Mouse (Mus musculus) lung, postnatal 4 days (tissue): Measurements from ENCODE around the gene Ggnbp2.
"Not testable (repeated sequence)": the region's sequence is repeated elsewhere in the genome, so short reads cannot be mapped to it uniquely, and the experiment has no call there.

Experiments
- DNase-seq, 2 experiments: peaks; one replicate each; pipeline ENCODE4 v3.0.0; 2021

The Ggnbp2 gene

DNA sequence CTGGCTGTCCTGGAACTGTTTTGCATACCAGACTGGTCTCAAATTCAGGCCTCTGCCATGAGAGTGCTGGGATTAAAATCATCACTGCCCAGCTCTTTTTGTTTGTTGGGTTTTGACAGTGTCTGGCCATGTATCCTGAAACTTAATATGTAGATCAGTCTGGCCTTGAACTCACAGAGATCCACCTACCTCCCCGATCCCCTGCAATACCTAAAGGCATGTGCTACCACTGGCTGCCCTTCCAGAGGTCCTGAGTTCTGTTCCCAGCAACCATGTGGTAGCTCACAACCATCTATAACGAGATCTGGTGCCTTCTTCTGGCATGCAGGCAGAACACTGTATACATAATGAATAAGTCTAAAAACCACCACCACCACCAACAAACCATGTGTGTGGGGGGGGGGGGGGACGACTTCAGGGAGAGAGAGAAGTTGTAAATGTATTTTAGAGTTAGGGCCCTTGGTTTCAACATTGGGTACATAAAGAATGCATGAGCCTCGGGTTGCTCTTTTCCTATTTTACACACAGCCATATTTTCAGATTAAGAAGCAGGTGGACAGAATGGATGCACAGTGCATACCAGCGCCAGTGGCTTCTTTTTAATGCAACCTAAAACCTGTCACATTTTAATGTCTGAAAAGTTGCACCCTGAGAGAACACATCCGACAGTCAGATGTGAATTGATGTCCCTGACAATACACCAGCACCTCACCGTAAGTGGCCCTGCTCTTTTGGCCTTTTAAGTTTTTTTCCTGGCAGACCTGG is 8.6 kb upstream of the Ggnbp2 start:
- no peak for DNase-seq

DNA sequence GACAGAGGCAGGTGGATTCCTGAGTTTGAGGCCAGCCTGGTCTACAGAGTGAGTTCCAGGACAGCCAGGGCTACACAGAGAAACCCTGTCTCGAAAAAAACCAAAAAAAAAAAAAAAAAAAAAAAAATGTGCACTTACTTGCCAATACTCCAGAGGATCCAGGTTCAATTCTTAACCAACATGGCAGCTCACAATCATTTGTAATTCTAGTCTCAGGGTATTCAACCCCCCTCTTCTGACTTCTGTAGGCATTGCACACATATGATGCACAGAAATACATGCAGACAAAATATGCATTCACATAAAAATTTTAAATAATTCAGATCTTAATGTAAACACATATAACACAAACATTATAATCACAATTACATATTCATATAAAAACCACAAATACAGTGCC is 5.4 kb upstream of the Ggnbp2 start:
- DNase-seq = not testable (repeated sequence)

DNA sequence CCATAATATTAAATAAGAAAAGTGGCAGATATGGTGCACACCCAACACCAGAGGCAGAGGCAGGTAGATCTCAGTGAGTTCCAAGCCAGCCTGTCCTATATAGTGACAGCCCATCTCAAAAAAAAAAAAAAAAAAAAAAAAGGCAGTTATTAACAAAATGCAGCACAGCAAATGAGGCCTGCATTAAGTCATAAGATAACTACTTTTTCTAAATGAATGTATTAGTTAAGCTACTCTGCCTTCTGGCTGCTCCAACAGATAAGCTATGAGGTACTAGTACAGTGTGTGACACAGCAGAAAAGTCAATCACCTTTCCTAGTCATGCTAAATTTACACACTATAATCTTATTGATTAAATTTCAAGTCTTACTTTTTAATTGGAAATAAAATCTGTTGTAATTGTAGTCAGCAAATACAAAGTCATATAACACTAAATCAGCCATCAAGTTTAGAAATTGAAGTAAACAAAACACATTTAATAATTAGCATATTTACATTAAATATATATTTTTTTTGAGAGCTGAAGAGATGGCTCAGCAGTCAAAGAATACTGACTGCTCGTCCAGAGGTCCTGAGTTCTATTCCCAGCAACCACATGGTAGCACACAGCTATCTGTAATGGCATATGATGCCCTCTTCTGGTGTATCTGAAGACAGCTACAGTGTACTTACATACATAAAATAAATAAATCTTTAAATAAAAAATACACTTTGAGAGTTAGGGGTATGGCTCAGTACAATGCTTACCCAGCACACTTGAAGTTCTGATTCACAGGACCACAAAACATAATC is 2.6 kb upstream of the Ggnbp2 start:
- no peak for DNase-seq

DNA sequence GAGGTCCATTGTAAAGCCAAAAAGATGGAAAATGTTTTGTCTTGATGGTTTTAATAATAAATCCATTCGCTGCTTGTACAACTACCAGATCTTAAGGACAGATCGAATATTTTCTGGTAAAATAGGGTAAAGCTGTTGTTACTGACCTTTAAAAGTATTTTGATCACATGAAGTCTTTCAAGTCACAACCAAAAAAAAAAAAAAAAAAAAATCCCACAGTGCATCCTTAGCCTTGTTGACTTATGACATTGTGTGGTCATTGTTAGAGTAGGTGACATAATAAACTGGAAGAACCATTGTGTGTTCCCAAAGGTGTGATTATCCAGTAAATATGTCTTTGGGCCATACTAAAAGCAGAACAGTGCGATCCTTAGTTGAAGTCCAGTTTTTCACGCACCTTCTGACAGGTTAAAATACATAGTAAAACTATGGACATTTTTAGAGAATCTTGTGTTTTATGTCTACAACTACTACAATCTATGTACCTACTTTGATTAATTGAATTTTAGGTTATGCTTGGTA is 992 bp upstream of the Ggnbp2 start:
- no peak for DNase-seq

DNA sequence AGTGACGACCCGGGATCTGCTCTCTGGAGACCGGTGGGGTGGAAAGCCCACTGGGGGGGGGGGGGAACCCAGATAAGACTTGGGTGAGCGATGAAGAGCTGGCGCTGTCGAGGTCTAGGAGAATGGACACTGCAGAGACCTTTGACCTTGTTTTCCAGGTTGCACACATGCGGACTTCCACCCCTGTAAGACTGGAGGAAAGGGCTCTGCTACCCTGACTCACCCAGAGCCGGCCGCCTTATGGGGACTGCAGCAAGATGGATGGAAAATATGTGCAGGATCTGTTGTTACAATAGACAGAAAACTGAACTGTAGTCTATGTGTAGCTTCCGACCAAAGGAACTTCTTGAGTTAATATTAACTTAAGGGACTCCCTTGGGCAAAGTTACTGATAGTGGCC is 429 bp upstream of the Ggnbp2 start:
- DNase-seq = no peak

DNA sequence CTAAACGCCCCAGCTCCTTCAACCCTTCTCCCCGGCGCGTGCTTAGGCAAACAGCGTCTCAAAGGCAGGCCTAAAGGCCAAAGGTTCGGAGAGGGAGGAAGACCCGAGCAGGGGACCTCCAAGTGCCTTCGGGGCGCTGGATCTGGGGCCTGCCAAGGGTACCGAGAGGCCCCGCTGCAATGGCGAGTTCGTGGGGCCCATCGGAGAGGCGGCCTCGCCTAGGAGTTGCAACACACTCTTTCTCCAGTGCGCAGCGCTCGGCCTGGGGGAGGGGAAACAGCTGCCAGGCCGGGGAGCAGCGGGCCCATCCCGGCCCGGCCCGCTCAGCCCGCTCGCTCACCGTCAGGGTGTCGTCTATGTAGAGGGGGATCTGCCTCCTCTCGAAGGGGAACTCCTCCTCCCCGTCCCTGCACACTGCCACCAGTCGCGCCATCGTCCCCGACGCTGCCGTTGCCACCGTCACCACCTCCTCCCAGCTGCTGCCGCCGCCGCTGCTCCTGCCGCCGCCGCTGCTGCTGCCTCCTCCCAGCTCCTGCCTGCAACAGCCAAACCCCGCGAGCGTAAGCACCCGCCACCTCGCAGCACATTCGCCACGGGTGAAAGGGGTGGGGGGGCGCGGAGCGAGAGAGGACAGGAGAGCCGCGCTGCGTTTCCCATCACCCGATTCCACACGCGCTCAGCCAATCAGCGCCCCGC is 932 bp downstream of the Ggnbp2 start:
- DNase-seq = peak; percentile 97 to 98

DNA sequence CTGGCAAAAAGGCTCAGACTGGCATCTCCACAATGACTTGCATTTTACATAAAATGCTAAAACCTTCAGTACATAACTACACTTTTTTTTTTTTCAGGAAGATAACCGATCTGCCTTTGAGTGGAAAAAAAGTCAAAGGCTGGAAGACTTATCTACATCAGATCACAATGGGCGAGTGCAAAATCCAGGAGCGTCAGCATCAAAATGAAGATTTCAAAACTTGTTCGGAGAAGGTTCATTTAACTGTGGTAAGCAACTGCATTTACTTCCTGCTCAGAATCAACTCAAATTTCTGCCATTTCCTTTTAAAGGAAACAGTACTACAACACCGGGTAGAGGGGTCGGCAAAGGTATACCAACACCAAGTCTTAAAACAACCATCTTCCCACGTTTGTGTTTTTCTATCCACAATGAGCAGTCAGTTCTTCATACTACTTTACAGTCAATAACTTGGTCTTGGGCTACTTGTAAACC is 1.8 kb downstream of the Ggnbp2 start:
- no peak for DNase-seq

DNA sequence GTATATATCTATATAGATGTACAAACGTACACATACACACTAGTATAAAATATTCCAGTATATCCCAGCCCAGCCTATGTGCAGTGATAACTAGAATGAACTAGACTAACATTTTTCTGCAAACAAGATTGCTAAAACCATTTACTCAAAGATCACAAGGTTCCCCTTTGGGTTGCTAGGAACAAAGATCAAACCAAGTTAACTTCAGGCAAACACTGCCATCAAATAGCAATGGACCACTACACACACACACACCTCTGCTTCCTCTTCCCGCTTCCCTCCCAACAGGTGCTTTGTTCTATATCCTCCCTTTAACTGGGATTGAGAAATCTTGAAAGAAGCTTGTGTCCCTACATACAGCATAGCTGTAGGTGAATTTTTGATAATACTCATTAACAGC is 3.0 kb downstream of the Ggnbp2 start:
- DNase-seq = no peak

DNA sequence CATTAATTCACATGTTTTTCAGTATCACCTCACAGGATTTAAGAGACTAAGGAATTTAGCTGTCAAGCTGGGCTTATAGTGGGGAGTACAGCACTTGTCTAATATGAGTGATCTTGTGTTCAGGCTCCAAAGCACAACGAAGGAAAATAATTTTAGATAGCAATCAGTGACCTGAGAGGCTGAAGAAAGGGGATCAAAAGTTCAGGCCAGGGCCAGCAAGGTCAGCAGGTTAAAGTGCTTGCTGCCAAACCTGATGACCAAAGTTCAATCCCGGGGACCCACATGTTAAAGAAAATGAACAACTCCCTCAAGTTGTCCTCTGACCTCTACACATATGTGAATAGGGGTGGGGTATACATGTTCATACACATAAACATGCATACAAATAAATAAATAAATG is 5.3 kb downstream of the Ggnbp2 start:
- DNase-seq = no peak

DNA sequence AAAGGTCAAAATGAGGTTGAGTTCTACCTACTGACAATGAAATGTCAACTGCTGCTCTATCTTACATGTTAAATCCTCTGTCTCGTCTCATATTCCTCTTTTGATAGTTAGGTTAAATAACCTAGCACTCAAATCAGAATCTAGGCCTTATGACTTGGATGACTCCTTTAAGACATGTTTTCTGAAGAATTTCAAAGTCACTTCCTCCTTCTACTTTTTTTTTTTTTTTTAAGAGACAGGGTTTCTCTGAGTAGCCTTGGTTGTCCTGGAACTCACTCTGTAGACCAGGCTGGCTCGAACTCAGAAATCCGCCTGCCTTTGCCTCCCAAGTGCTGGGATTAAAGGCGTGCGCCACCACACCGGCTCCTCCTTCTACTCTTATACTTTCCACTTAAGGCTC is 15.3 kb downstream of the Ggnbp2 start:
- no peak for DNase-seq

DNA sequence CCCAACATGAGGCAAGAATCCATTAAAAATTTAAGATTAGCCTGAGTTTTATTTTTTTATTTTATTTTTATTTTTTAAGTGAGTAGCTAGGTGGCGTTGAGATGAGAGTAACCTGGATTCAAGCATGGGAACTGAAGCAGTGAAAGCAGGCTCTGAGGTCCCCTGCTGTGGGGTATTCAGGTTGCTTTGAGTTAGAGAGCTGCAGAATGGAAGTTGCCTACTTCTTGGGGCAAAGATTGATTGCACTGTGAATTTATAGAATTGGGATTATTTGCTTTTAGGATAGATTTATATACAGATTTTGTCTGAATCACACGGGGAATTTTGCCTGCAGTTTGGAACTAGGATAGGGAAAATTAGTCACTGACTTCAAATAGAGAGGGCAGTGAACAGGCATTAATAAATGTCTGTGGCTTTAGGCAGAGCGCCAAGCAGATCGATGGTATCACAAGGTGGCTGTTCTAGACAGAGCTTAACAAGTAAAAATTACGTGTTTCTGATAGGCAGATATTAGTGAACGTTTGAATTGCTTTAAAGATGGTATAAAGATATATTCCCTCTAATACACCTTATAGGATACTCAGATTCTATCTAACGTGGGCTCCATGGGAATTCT is 23.0 kb downstream of the Ggnbp2 start:
- no peak for DNase-seq

DNA sequence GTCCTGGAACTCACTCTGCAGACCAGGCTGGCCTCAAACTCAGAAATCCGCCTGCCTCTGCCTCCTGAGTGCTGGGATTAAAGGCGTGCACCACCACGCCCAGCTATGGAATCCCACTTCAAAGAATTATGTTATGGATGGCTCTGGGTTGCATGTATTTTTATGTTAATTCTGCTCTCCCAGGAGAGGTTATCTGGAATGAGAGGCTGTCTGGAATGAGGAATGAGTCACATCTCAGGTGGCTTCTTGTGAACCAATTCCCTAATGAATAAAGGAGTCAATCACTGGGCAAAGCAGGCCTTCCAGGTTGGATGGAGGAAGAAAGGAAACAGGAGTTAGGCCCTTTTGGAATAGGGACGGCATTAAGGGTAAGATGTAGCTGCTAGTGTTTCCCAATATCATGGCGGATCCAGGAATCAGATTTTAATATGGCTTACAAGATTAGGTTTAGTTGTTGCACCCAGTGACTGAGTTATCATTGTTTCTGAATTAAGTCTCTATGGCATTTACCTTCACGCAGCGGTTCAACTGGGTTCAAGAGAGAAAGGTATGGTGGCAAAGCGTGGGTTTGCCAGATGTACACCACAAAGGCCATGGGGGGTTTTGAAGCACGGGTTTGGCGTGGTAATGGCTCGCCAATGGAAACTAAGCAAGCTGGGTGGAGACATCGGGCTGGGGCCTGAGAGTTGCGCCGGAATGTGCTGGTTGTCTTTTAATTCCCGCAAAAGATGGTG is 23.7 kb downstream of the Ggnbp2 start:
- no peak for DNase-seq

DNA sequence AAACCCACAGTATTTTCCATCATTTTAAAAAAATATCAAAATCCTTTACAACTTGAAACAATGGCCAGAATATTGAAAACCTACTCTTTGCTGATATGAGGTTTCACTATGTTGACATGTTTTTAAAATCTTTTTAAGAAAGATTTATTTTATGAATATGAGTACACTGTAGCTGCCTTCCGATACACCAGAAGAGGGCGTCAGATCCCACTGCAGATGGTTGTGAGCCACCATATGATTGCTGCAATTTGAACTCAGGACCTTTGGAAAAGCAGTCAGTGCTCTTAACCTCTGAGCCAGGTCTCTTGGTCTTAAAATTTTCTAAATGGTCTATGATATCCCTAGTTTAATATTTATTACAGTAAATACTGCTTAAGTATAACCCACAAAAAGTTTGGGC is 31.3 kb downstream of the Ggnbp2 start:
- no peak for DNase-seq

DNA sequence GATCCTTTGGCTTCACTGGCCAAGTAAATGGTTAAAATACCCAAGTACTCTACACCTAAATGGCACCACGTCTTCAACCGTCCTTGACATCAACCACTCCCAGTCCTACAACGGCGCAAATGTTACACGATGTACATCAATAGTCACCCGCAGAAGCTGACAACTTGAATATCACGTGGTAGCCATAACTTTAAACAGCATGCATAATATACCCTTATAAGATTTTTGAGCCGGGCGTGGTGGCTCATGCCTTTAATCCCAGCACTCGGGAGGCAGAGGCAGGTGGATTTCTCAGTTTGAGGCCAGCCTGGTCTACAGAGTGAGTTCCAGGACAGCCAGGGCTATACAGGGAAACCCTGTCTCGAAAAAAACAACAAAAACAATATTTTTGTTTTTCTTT is 41.1 kb downstream of the Ggnbp2 start:
- DNase-seq = not testable (repeated sequence)

DNA sequence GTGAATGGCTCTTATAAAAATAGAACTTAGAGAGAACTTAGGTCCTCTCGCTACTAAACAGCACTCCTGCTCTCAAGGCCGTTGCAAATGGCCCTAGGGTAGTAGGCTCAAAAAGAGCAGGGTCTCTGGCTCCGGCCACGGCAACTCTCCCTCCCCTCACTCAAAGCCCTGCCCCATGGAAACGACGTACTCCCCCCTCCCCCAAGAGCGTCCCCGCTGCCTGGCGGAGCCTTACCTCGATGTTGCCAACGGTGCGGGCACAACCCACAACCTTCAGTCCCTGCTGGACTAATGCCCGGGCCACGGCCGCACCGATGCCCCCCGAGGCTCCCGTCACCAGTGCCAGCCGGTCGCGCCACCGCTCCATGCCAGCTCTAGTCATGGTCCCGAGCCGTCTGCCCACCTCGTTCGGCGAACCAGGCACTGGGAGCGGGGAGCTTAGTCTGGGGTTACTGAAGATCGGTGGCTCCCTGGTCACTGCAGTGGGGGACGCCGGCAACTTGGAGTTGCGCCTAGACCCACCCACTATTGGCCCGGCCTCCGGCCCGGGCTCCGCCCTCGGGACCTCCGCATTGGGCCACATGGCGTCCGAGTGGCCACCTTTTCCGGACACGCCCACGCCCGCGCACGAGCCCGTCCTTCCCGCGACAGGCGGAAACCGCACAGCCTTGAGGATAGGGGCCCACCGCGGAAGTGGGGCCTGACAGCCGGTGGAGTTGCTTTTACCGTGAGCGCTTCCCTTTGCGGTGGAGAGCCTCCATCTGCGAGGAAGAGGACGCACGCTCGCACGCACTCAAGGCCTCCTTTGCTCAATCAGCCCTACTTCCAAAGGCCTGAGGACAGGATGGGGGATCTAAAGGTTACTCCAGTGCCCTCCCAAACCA is 41.9 kb downstream of the Ggnbp2 start, which contains the start of gene Dhrs11:
Gene Dhrs11 (minus strand): TSS at position 479 of the 884 bp plus-strand sequence.
- peak; percentile 96 to 97 for DNase-seq

DNA sequence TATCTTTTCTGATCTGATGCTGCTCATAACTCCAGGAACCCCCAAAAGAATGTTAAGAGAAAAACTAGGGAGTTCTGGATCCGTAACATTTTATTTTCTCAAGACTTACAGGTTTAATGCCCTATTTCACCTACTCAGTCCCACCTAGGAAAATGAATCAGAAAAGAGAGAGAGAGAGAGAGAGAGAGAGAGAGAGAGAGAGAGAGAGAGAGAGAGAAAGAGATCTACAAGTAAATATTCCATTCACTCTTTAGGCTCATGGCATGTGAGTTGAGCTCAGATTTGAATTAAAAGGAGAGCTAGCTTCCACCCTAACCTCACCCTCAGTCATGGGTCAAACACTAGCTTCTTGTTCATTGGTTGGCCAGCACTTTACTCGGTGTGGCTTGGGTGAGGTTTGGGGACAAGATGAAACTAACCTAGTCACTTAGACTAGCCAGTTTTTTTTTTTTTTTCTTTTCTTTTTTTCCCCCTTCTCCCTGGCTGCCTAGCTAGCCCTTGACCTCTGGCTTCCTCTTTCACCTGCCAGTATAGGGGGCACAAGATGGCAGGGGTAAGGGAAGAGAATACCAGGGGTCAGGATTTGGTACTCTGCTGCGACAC is 42.6 kb downstream of the Ggnbp2 start:
- no peak for DNase-seq

DNA sequence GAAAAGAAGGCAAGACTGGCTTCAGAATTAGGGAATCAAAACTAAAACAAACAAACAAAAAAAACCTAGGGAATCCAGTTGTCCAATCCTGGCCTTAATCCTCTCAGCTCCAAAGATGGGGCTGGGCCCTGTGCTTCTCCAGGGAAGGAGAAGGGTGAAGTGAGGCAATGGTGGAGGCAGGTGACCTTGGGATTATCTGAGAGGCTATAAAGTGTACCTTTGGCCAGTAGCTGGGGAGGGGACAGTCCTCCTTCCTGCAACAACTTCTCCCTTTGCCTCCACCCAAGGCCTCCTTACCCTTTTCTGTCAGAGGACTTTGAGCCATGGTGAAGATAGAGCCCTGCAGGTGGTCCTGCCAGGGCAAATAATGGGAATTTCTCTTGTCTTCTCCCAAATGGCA is 43.1 kb downstream of the Ggnbp2 start:
- no peak for DNase-seq

DNA sequence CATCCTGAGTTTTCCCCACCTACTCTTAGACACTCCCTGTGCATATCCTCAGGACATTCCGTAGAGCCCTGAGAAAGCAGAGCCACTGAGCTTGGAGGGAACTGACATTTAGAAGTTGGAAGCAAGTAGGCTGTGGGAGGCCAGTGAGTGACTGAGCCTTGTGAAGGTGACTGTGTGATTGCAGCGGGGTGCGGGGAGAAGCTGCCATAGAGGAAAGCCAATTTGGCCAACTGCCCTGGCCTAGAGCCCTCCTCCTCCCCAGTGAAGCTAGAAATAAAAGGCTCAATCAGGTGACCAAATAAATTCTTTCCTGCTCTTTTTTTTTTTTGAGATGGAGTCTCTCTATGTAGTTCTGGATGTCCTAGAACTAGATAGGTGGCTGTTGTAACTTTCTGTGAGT is 44.4 kb downstream of the Ggnbp2 start:
- DNase-seq = peak in 1 of 2 experiments; percentile 55

DNA sequence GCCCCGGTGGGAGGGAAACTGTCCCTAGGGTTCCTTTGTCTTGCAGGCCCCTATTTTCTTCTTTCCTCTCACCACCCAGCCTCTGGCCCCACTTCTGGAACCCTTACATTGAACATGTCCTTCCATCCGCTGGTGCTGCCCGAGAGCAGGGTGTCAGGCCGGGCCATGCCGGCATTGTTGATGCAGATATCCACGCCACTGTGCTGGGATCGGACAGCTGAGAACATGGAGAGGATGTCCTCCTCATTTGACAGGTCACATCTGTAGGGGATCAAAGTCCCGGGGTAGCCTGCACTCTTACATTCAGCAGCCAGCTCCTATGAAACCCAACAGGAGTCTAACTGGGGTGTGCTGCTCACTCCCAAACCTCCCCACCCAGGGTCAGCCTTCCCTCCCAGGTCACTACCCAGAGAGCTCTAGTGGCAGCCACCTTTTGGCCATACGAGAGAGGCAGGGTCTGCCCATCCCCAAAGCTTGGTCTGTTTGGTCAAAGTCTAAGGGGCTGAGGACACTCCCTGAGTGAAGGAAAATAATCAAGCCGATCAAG is 45.3 kb downstream of the Ggnbp2 start:
- no peak for DNase-seq

DNA sequence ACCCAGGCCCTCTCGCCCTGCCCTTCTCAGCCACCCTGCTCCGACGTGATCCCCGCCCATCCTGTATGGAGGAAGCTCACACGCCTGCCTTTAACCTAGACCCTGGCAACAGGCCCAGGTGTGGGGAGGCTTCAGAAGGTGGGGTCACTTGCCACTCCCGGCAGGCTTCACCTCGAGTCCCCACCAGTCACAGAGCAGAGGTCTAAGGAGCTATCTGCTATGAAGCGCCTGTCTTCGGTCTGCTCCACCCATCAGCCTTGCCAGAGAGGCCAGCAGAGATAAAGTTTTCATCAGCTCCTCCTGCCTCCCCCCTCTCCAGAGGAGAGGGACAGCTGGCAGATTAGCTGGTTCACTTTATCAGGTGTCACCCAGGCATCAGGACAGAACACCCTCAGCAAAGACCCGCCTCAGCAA is 47.1 kb downstream of the Ggnbp2 start:
- DNase-seq = no peak
